Mouse (Mus musculus) NIH3T3 (cell line): Measurements from ENCODE around the gene Mettl3.
"Not testable (repeated sequence)": the region's sequence is repeated elsewhere in the genome, so short reads cannot be mapped to it uniquely, and the experiment has no call there.

ENCODE experiments used
- DNase-seq: peaks from one replicate; pipeline ENCODE4 v3.0.0-alpha.2; 2012; ENCODE audit warnings: low read depth

Mettl3 gene

GRCm38 (mm10) chr14:52304644-52305271 is at the start of gene Mettl3:
Gene Mettl3 (minus strand): TSS chr14:52305128.
- DNase-seq = peak; percentile 98

DNA sequence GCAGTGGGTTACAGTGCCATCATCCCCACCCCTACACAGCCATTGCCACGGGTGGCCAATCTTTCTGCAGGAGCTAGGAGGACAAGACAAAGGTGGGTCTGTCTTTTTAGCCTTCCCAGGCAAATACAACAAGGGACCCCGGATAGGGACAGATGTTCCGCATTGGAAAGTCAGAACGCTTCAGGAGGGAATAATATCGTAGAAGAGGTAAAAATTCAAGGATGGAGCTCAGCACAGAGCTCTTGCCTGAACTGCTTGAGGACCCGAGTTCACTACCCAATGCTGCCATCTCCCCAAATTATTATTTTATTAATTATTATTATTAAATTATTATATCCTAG is 34.6 kb upstream of the Mettl3 start:
- DNase-seq = no peak

DNA sequence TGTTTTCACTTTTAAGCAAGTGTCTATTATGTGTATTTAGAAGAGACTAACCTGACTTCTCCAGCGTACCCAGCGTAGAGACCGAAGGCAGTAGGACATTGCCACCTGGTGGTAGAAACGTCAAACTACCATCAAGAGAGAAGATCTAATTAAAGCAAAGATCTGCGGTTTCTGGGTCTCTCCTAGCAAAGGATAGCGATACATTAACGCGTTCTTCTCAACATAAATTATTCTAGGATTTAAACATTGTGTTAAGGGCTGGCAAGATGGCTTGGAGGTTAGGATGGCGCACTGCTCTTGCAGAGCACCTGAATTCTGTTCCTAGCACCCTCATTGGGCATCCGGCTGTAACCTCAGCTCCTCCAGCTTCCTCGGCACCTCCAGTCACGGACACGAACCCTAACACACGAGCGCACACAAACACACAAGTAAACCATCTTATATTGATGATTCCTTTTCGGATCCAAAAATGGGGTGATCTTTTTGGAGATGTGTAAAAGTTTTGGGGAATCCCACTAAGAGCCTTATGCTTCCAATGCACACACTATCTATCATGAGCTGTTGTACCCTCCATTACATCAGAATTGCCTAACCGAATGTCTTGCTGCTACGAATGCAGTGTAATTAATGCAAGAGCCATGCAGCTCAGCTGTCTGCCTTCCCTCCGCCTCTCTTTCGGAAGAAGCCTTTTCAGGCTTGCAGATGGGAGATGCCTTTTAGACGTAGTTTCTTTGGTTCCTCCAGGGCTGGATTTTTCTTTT is 34.0 kb upstream of the Mettl3 start:
- DNase-seq = peak; percentile 85

- no peak for DNase-seq
Measured at GRCm38 (mm10) chr14:52332171-52332570, 27.2 kb upstream of the Mettl3 start.

DNA sequence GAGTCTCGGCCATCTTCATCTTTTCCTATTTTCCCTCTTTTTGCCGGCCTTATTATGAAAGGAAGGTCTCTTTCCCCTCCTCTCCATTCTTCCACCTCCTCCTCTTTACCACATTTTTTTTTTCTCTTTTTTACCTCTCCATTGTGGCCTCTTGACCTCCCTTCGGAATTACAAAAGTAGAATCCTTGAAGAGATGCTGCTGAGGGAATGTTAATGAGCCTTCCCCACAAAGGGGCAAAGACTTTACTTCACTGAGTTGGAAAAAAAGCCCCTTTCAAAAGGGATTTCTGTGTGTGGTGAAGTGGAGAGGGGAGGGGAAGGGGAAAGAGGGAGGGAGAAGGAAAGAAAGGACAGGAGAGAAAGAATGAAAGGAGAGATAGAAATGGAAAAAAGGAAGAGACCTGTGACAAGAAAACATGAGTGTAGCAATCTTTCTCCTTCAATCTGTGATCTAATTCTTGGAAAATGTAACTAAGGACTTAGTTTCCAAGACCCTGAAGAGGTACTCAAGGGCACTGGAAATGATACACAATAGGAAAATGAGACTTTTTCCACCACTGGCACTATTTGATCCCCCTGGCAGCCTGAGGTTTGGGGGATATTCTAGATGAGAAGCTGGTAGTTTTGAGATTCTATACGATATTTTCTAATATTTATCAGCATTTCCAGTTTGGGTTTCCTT is 26.3 kb upstream of the Mettl3 start:
- no peak for DNase-seq

- no peak for DNase-seq
Measured at GRCm38 (mm10) chr14:52327910-52328812, 23.2 kb upstream of the Mettl3 start, which contains the start of gene Sall2. Gene Sall2 (minus strand): TSS chr14:52328762.

DNA sequence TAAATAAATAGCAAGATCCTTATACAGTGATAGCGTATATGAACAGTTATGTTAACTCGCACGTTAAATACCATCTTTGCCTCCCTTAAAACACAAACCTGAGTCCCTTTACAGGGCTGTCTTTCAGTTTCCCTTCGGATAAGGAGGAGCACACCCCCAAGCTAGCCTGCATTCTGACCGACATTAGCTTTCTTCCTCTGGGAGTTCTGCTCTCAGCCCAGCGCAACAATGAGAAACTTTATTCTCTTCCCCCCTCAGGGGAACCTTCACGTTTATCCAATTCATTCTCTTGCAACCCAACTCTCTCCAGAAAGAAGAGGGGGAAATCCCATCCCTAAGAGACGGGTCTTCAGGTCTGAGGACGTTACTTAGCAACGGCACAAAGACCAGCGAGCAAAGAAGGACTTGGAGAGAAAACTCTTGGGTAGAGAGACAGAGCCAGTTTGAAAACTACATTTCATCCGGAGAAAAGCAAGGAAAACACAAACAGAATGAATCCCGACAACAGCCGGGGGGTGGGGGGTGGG is 22.5 kb upstream of the Mettl3 start:
- DNase-seq = no peak

GRCm38 (mm10) chr14:52325890-52326289 is 21.0 kb upstream of the Mettl3 start:
- DNase-seq = no peak

GRCm38 (mm10) chr14:52319361-52319760 is 14.4 kb upstream of the Mettl3 start:
- DNase-seq = peak; percentile 30

DNA sequence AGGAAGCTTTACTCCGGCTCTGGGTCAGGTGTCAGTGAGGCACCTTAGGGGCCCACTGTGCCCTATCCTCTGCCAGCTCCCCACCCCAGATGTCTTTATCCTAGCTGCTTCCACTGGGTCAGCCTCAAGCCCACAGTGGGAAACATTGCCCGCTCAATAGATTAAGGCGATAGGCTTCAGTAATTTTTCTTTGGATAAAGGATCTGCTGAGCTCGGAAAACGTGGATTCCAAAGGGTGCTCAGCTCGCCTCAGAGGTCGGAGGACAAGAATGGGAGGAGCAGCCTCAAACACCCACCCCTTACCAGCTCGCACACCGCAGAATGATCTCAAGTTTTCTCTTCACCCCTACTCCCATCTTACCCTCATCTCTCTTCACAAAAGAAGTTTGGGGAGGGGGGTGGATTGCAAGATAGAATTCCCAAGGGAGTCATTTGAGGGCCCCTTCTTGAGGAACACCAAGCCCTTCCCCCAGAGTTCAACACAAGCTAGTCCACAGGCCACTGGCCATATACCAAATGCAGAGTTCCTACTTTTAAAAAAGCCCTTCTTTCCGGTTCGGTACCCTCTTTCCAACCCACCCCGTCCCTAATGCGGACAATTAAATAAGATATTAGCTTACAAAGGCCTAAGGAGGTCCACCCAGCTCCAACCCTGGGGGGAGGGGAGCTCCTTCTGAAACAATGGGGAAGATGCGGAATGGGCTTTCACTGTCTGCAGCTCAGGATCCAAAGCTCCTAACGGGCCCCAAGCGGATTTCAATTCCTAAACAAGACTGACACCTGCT is 11.7 kb upstream of the Mettl3 start:
- DNase-seq = peak; percentile 20

DNA sequence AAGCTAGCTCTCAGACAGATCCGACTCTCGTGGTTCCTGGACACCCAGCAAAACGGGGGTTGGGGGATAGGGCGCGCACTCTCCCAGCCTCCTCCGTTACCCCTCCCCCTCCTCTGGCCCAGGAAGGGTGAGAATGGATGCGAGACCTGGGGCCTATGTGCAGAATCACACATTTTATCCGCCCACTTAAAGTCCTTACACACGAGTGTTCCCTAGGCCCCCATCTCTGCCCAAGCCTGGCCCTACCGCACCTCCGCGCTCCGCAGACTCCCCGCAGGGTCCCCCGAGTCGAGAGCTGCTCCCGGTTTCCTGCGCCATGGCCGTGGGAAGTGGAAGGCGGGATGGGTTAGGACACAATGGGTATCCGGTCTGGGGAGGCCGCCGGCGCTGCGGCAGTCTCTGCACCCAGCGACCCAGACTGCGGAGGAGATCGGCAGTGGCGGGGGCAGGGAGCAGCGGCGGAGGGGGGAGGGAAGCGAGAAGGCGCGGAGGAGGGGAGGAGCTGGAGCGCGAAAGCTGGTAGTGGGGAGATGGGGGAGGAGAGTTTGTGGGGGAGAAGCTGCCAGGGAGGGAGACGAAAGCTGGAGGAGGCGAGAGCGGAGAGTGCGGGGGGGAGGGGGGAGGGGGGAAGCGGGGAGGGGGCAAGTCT is 11.0 kb upstream of the Mettl3 start:
- peak; percentile 74 for DNase-seq

- no peak for DNase-seq
Measured at GRCm38 (mm10) chr14:52315283-52315780, 10.4 kb upstream of the Mettl3 start.

- DNase-seq = no peak
Measured at GRCm38 (mm10) chr14:52314808-52315150, 9.9 kb upstream of the Mettl3 start.

DNA sequence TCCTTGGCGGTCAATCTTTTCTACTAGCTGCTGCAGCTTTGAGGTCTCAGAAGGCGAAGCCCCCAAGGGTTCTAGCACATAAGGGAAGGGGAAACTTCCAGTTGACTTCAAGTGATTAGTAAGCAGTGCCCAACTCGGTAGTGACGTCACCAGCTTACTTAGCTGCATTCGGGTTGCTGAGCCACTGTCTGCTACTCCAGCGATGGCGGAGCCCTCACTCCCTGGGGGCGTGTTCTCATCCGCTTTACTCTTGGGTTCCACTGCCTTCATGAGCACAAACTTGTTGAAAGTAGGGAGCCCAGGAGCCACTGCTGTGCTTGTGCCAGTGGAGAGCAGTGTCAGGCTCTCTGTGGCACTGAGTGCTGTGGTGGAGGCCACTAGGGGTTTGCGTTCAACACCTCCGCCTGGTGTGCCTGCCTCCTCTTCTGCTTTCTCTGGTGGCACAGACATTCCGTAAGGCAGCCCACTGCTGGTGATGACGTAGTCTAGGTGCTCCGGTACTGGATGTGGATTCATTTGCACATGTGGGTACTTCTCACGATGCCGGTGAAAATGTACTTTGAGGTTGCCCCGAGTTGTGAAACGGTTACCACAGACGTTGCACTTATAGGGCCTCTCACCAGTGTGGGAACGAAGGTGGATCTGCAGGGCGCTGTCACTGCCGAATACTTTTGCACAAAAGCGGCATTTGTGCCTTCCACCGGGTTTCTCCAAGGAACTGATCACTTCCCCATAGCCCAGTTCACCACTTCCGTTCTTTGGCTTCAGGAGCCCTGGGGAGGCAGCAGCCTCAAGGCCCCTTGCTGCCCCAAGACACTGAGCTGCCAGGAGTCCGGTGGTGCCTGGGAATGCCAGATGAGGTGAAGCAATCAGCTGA is 9.2 kb upstream of the Mettl3 start:
- no peak for DNase-seq

- DNase-seq = no peak
Measured at GRCm38 (mm10) chr14:52310906-52311305, 6.0 kb upstream of the Mettl3 start.

GRCm38 (mm10) chr14:52310343-52310742 is 5.4 kb upstream of the Mettl3 start:
- peak; percentile 36 for DNase-seq

GRCm38 (mm10) chr14:52306100-52306499 is 1.2 kb upstream of the Mettl3 start:
- DNase-seq = no peak

DNA sequence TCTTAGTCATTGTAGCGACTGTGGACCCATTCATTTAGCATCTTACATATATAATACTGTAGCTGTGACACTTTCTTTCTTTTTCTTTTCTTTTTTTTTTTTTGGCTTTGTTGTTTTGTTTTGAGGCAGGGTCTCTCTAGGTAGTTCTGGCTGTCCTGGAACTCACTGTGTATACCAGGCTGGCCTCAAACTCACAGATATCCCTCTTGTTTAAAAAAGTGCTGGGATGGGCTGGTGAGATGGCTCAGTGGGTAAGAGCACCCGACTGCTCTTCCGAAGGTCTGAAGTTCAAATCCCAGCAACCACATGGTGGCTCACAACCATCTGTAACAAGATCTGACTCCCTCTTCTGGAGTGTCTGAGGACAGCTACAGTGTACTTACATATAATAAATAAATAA is 1.4 kb downstream of the Mettl3 start:
- not testable (repeated sequence) for DNase-seq

DNA sequence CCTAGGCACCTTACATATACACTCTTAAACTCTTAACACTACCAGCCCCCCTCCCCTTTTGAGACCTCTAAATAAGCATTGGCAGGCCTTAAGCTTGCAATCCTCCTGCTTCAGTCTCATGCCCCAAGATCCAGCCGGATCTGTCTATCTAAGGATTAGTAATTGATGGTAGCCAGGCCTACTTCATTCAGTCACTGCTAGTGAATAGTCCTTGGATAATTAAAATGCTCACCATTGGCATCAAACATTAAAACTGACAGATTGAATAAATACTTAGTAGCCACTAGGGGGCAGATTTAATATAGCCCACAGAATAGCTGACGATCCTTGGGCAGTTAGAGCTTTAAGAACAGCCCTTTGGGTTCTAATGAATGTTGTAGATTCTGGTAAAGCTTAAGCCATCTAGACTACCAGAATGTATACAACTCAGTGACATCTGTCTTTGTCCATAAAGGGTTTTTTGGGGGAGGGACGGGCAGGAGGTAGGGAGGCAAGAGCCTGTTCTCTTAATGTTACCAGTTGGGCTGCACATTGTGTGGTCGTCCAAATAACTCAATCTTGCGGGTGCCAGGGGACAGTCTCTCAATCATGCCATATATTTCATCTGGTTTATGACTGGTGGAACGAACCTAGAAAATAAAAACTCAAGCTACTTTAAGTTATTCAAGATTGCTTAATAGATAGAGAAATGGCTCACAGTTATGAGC is 9.2 kb downstream of the Mettl3 start:
- DNase-seq = peak; percentile 52
